Mouse (Mus musculus) heart, embryonic 16.5 days (tissue): ENCODE measurements around the gene Osbpl5. TPM values are rescaled to one million over a fixed set of nuclear protein-coding genes. Genes with fewer than 3 reads are reported as not detected.

ENCODE experiments used
- ATAC-seq: fragments of 200-750 bp; cut with Nextera tagmentation; replicated peaks from 2 replicates; pipeline ENCODE4 v1.8.0; 2017; ENCODE audit warnings: moderate number of reproducible peaks; ENCODE audit not compliant: insufficient read depth, low FRiP score; ENCODE audit errors: extremely low read depth
- H3K27ac ChIP-seq: fragments of 300-500 bp; sonication (generic); 2 replicates; pipeline ENCODE4 v1.5.1; 2014; ENCODE audit warnings: mild to moderate bottlenecking, low read length, control low read depth, moderate library complexity
- H3K27me3 ChIP-seq: fragments of 300-500 bp; sonication (generic); 2 replicates; pipeline ENCODE4 v1.6.1; 2014; ENCODE audit warnings: low read length, mixed read lengths; ENCODE audit not compliant: control insufficient read depth, insufficient read depth
- H3K36me3 ChIP-seq: fragments of 300-500 bp; sonication (generic); 2 replicates; pipeline ENCODE4 v1.6.1; 2014; ENCODE audit not compliant: control insufficient read depth, insufficient read depth
- H3K4me1 ChIP-seq: fragments of 300-500 bp; sonication (generic); 2 replicates; pipeline ENCODE4 v1.6.1; 2014; ENCODE audit warnings: low read length, mixed read lengths; ENCODE audit not compliant: control insufficient read depth, insufficient read depth
- H3K4me2 ChIP-seq: fragments of 300-500 bp; sonication (generic); 2 replicates; pipeline ENCODE4 v1.6.1; 2014; ENCODE audit warnings: low read depth, mild to moderate bottlenecking, control low read depth, low read length
- H3K4me3 ChIP-seq: fragments of 300-500 bp; sonication (generic); 2 replicates; pipeline ENCODE4 v1.5.1; 2014; ENCODE audit warnings: mild to moderate bottlenecking, control low read depth, low read length
- H3K9ac ChIP-seq: fragments of 300-500 bp; sonication (generic); 2 replicates; pipeline ENCODE4 v1.6.1; 2014; ENCODE audit warnings: low read length, control low read depth
- H3K9me3 ChIP-seq: fragments of 300-500 bp; sonication (generic); replicated peaks from 2 replicates; pipeline ENCODE4 v1.6.1; 2016; ENCODE audit warnings: low read length; ENCODE audit not compliant: control insufficient read depth
- WGBS: fragments of 180-500 bp; shearing (Covaris S2); extraction: QIAGEN DNeasy Blood & Tissue Kit; methylation state at CpG from one replicate; pipeline ENCODE4 v1.1.7; 2014; 5-methylcytosine and 5-hydroxymethylcytosine counted together
- polyA plus RNA-seq: library from polyadenylated mRNA; unstranded; fragments of >200 nt; fragmentation: Nextera tagmentation; extraction: Ambion mirVana; gene quantifications from 2 replicates; pipeline ENCODE4 v1.2.1, GENCODE M21; 2015

Gene Osbpl5
- polyA plus RNA-seq, 1 experiment from 2014 or later: 35.8 TPM

- Histone ChIP-seq H3K27me3 (no peaks in the 10 kb centered on the region), H3K9me3 (no peaks in the 10 kb centered on the region), H3K36me3 (no peaks in the 10 kb centered on the region), H3K4me1 (peaks cover 5% of the 10 kb centered on the region), H3K4me3 (no peak overlapping the region), H3K4me2 (no peak overlapping the region), H3K9ac (no peak overlapping the region), H3K27ac (no peak overlapping the region)
- 84% methylated on average over 4 of the region's 4 CpGs for WGBS
- ATAC-seq: no peak
These were observed 32.9 kb downstream of the Osbpl5 start for GRCm38 (mm10) chr7:143723841-143724240.

GRCm38 (mm10) chr7:143722646-143723045, 34.1 kb downstream of the Osbpl5 start:
- no peaks in the 10 kb centered on the region for H3K36me3 ChIP-seq
- WGBS: 91% methylated on average over 5 of the region's 5 CpGs
- H3K27me3 ChIP-seq: no peaks in the 10 kb centered on the region
- H3K4me3 ChIP-seq: no peak overlapping the region
- no peak overlapping the region for H3K4me2 ChIP-seq
- no peak overlapping the region for H3K27ac ChIP-seq
- no peak overlapping the region for H3K9ac ChIP-seq
- peaks cover 9% of the 10 kb centered on the region for H3K4me1 ChIP-seq
- no peaks in the 10 kb centered on the region for H3K9me3 ChIP-seq
- no peak for ATAC-seq

GRCm38 (mm10) chr7:143717811-143718210, 39.0 kb downstream of the Osbpl5 start:
- H3K9me3 ChIP-seq: no peaks in the 10 kb centered on the region
- peak; percentile 67 for ATAC-seq
- peak overlapping the region; percentile 5; the same call in 1 of the 2 replicates for H3K4me2 ChIP-seq
- H3K27ac ChIP-seq: peak overlapping the region; percentile 76
- no peak overlapping the region for H3K4me3 ChIP-seq
- H3K27me3 ChIP-seq: no peaks in the 10 kb centered on the region
- no peak overlapping the region; the same call in 1 of the 2 replicates for H3K9ac ChIP-seq
- peaks cover 33% of the 10 kb centered on the region for H3K4me1 ChIP-seq
- WGBS: 70% methylated on average over 1 of the region's 1 CpGs
- peaks cover 10% of the 10 kb centered on the region; the same call in 1 of the 2 replicates for H3K36me3 ChIP-seq

- H3K9ac ChIP-seq: no peak overlapping the region
- H3K36me3 ChIP-seq: peaks cover 23% of the 10 kb centered on the region
- H3K4me3 ChIP-seq: no peak overlapping the region
- H3K4me1 ChIP-seq: peaks cover 43% of the 10 kb centered on the region
- H3K27ac ChIP-seq: peak overlapping the region; percentile 37; the same call in 1 of the 2 replicates
- H3K4me2 ChIP-seq: no peak overlapping the region
- 93% methylated on average over 4 of the region's 4 CpGs for WGBS
- no peaks in the 10 kb centered on the region for H3K27me3 ChIP-seq
- H3K9me3 ChIP-seq: no peaks in the 10 kb centered on the region
- ATAC-seq: no peak
These were observed 43.4 kb downstream of the Osbpl5 start for GRCm38 (mm10) chr7:143713421-143713820.

- no peak for ATAC-seq
- no peak overlapping the region for H3K4me2 ChIP-seq
- no peak overlapping the region for H3K9ac ChIP-seq
- H3K4me3 ChIP-seq: no peak overlapping the region
- H3K9me3 ChIP-seq: no peaks in the 10 kb centered on the region
- no peaks in the 10 kb centered on the region for H3K27me3 ChIP-seq
- WGBS: 71% methylated on average over 8 of the region's 8 CpGs
- H3K4me1 ChIP-seq: peaks cover 37% of the 10 kb centered on the region
- H3K27ac ChIP-seq: peak overlapping the region; percentile 33
- H3K36me3 ChIP-seq: peaks cover 26% of the 10 kb centered on the region
These were observed 43.9 kb downstream of the Osbpl5 start for GRCm38 (mm10) chr7:143712771-143713348.

- H3K4me2 ChIP-seq: no peak overlapping the region
- H3K27me3 ChIP-seq: no peaks in the 10 kb centered on the region
- H3K36me3 ChIP-seq: peaks cover 32% of the 10 kb centered on the region
- no peak overlapping the region for H3K4me3 ChIP-seq
- WGBS: 51% methylated on average over 4 of the region's 4 CpGs
- no peak for ATAC-seq
- peak overlapping the region; percentile 25 for H3K27ac ChIP-seq
- H3K9me3 ChIP-seq: no peaks in the 10 kb centered on the region
- H3K4me1 ChIP-seq: peaks cover 29% of the 10 kb centered on the region
- H3K9ac ChIP-seq: no peak overlapping the region
These were observed 44.8 kb downstream of the Osbpl5 start for GRCm38 (mm10) chr7:143712023-143712422.

GRCm38 (mm10) chr7:143711381-143711780, 45.4 kb downstream of the Osbpl5 start:
- H3K9ac ChIP-seq: no peak overlapping the region
- 79% methylated on average over 7 of the region's 7 CpGs for WGBS
- H3K9me3 ChIP-seq: no peaks in the 10 kb centered on the region
- H3K27me3 ChIP-seq: no peaks in the 10 kb centered on the region
- H3K4me3 ChIP-seq: no peak overlapping the region
- peaks cover 27% of the 10 kb centered on the region for H3K4me1 ChIP-seq
- no peak overlapping the region for H3K4me2 ChIP-seq
- H3K27ac ChIP-seq: no peak overlapping the region
- H3K36me3 ChIP-seq: peaks cover 32% of the 10 kb centered on the region
- ATAC-seq: no peak

GRCm38 (mm10) chr7:143709395-143709794, 47.4 kb downstream of the Osbpl5 start:
- peaks cover 33% of the 10 kb centered on the region for H3K36me3 ChIP-seq
- no peak overlapping the region for H3K27ac ChIP-seq
- 92% methylated on average over 7 of the region's 7 CpGs for WGBS
- H3K9ac ChIP-seq: no peak overlapping the region
- no peak overlapping the region for H3K4me2 ChIP-seq
- no peaks in the 10 kb centered on the region for H3K9me3 ChIP-seq
- H3K27me3 ChIP-seq: no peaks in the 10 kb centered on the region
- ATAC-seq: no peak
- H3K4me1 ChIP-seq: peaks cover 19% of the 10 kb centered on the region
- no peak overlapping the region for H3K4me3 ChIP-seq

GRCm38 (mm10) chr7:143706697-143707438, 49.9 kb downstream of the Osbpl5 start:
- Histone ChIP-seq H3K9ac (no peak overlapping the region), H3K27ac (no peak overlapping the region), H3K4me3 (no peak overlapping the region), H3K36me3 (peaks cover 40% of the 10 kb centered on the region), H3K27me3 (no peaks in the 10 kb centered on the region), H3K4me2 (no peak overlapping the region), H3K4me1 (peaks cover 2% of the 10 kb centered on the region), H3K9me3 (no peaks in the 10 kb centered on the region)
- 38% methylated on average over 7 of the region's 7 CpGs for WGBS
- ATAC-seq: peak; percentile 68
